Mouse (Mus musculus) E14TG2a.4 (cell line): ENCODE data around the gene Coro1c.

Source experiments
- CTCF ChIP-seq: conservative IDR thresholded peaks from 2 replicates; pipeline ENCODE4 v1.5.1; 2014; ENCODE audit warnings: low read length
- NANOG ChIP-seq: IDR thresholded peaks from 2 replicates; pipeline ENCODE4 v1.6.1; 2014; ENCODE audit warnings: borderline replicate concordance, low read length, mixed read lengths
- POU5F1 ChIP-seq: IDR thresholded peaks from 2 replicates; pipeline ENCODE4 v1.6.1; 2014; ENCODE audit warnings: low read length, borderline replicate concordance

DNA sequence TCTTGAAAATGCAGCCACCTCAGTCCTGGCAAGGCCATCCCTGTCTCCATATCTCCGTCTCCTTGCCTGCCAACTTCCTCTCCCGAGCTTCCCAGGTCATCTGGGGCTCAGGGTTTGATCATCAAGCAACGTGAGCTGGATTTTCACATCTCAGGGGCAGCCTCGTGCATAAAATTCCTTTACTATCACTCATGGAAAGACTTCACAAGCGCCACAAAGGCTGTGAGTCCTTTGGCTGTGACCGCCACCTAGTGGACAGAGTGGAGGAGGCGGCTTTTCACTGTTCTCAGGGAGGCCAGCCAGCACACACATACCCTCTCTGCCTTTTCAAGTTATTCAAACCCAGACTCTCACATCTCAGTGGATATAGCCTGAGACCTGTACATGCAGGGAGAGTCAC lies 45.9 kb upstream of the Coro1c start:
- TF ChIP-seq CTCF, result peak; percentile 92
- no peak for TF ChIP-seq POU5F1
- no peak for TF ChIP-seq NANOG
